Mouse (Mus musculus): ENCODE measurements around the gene 2610528J11Rik. TPM values are rescaled to one million over a fixed set of nuclear protein-coding genes. Genes with fewer than 3 reads are reported as not detected.

The 2610528J11Rik gene
- polyA plus RNA-seq, 1 experiment = not detected

DNA sequence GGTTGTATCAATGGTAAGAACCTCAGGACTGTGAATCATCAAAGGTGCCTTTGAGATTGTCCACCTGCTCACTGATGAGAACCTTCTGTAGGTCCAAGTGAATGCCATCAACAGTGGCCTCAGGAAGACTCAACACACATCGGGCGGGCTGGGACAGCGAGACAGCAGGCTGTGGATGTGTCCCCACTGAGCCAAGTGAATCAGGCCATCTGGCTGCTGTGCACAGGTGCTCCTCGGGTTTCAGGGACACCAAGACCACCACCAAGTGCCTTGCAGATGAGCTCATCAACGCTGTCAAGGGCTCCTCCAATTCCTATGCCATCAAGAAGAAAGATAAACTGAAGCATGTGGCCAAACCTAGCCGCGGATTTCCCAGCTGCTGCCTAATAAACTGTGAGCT is 4.6 kb upstream of the 2610528J11Rik start:
- Histone ChIP-seq H3ac (ENCODE audit: control insufficient read depth, insufficient read length, low read depth) (no peak overlapping the region), H3K36me3 (ENCODE audit: control insufficient read depth, insufficient read depth) (no peaks in the 10 kb centered on the region), H3K79me3 (ENCODE audit: low read depth) (no peaks in the 10 kb centered on the region), H3K27me3 (ENCODE audit: control insufficient read depth, insufficient read depth, insufficient read length) (peaks cover 63% of the 10 kb centered on the region), H3K79me2 (ENCODE audit: control insufficient read depth, insufficient read depth) (no peaks in the 10 kb centered on the region), H3K4me3 (ENCODE audit: insufficient read depth, poor library complexity, severe bottlenecking) (no peak overlapping the region)
- TF ChIP-seq MYOG (IDR thresholded peaks at IDR 0.05; ENCODE audit: control insufficient read depth, extremely low read depth, insufficient read length) (no peak), CEBPB (IDR thresholded peaks at IDR 0.05; ENCODE audit: low read depth) (no peak), FOSL1 (IDR thresholded peaks at IDR 0.05; ENCODE audit: insufficient read depth, low read length, poor library complexity, severe bottlenecking) (no peak), MAX (IDR thresholded peaks at IDR 0.05) (no peak), USF1 (IDR thresholded peaks at IDR 0.05; ENCODE audit: low read depth) (no peak), MYOD1 (IDR thresholded peaks at IDR 0.05; ENCODE audit: control insufficient read depth, insufficient read length, low read depth) (no peak), CTCF (IDR thresholded peaks at IDR 0.05; ENCODE audit: control insufficient read depth, insufficient read depth, insufficient read length) (no peak)

DNA sequence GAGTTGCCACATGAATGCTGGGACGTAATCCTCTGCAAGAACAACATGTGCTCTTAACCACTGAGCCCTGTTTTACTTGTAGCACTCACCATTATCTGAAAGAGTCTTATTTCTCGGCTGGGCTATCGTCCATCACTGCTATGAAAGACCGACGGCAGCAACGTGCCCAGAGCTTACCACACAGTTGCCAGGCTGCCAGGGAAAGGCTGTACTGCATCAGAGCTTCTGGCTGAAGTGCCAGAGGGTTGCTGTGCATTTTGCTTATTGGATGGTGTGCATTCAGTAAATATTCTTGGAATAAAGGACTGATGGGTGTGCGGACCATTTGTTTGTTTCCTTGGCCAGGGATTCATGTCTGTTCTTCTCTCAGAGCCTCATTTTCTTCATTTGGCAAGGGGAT is 2.8 kb upstream of the 2610528J11Rik start:
- Histone ChIP-seq H3K36me3 (ENCODE audit: control insufficient read depth, insufficient read depth) (no peaks in the 10 kb centered on the region), H3K79me3 (ENCODE audit: low read depth) (no peaks in the 10 kb centered on the region), H3ac (ENCODE audit: control insufficient read depth, insufficient read length, low read depth) (no peak overlapping the region), H3K27me3 (ENCODE audit: control insufficient read depth, insufficient read depth, insufficient read length) (peaks cover 68% of the 10 kb centered on the region), H3K79me2 (ENCODE audit: control insufficient read depth, insufficient read depth) (no peaks in the 10 kb centered on the region), H3K4me3 (ENCODE audit: insufficient read depth, poor library complexity, severe bottlenecking) (no peak overlapping the region)
- TF ChIP-seq FOSL1 (IDR thresholded peaks at IDR 0.05; ENCODE audit: insufficient read depth, low read length, poor library complexity, severe bottlenecking) (no peak), MAX (IDR thresholded peaks at IDR 0.05) (no peak), CTCF (IDR thresholded peaks at IDR 0.05; ENCODE audit: control insufficient read depth, insufficient read depth, insufficient read length) (no peak), CEBPB (IDR thresholded peaks at IDR 0.05; ENCODE audit: low read depth) (no peak), MYOG (IDR thresholded peaks at IDR 0.05; ENCODE audit: control insufficient read depth, extremely low read depth, insufficient read length) (no peak), MYOD1 (IDR thresholded peaks at IDR 0.05; ENCODE audit: control insufficient read depth, insufficient read length, low read depth) (no peak), USF1 (IDR thresholded peaks at IDR 0.05; ENCODE audit: low read depth) (no peak)

- peaks cover 68% of the 10 kb centered on the region for H3K27me3 ChIP-seq (ENCODE audit: control insufficient read depth, insufficient read depth, insufficient read length)
- TF ChIP-seq MYOD1 (IDR thresholded peaks at IDR 0.05; ENCODE audit: control insufficient read depth, insufficient read length, low read depth) = no peak
- TF ChIP-seq MAX (IDR thresholded peaks at IDR 0.05) = no peak
- TF ChIP-seq CEBPB (IDR thresholded peaks at IDR 0.05; ENCODE audit: low read depth) = no peak
- TF ChIP-seq USF1 (IDR thresholded peaks at IDR 0.05; ENCODE audit: low read depth) = no peak
- TF ChIP-seq FOSL1 (IDR thresholded peaks at IDR 0.05; ENCODE audit: insufficient read depth, low read length, poor library complexity, severe bottlenecking) = no peak
- TF ChIP-seq CTCF (IDR thresholded peaks at IDR 0.05; ENCODE audit: control insufficient read depth, insufficient read depth, insufficient read length) = no peak
- no peak for TF ChIP-seq MYOG (IDR thresholded peaks at IDR 0.05; ENCODE audit: control insufficient read depth, extremely low read depth, insufficient read length)
Measured at GRCm38 (mm10) chr4:118525779-118526178, 1.0 kb upstream of the 2610528J11Rik start.

DNA sequence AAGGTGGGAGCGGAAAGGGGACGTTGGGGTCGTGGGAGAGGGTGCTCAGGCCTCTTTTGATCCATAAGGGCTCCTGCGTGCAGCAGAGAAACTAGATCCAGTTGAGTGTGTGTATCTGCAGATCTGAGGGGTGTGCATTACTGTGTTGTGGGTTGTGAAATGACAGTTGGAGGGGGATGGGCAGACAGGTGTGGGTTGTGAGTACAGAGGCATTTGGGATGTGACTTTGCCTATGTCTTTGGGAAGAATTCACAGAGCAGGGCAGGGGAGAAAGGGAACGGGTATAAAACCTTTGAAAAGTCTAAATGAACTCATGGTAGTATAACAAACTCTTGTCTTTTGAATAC is 509 bp downstream of the 2610528J11Rik start:
- no peak overlapping the region for H3K4me3 ChIP-seq (ENCODE audit: insufficient read depth, poor library complexity, severe bottlenecking)
- no peaks in the 10 kb centered on the region for H3K79me2 ChIP-seq (ENCODE audit: control insufficient read depth, insufficient read depth)
- H3K36me3 ChIP-seq (ENCODE audit: control insufficient read depth, insufficient read depth) = no peaks in the 10 kb centered on the region
- H3K79me3 ChIP-seq (ENCODE audit: low read depth) = no peaks in the 10 kb centered on the region
- peaks cover 62% of the 10 kb centered on the region for H3K27me3 ChIP-seq (ENCODE audit: control insufficient read depth, insufficient read depth, insufficient read length)
- H3ac ChIP-seq (ENCODE audit: control insufficient read depth, insufficient read length, low read depth) = no peak overlapping the region
- no peak for TF ChIP-seq CTCF (IDR thresholded peaks at IDR 0.05; ENCODE audit: control insufficient read depth, insufficient read depth, insufficient read length)
- no peak for TF ChIP-seq MAX (IDR thresholded peaks at IDR 0.05)
- no peak for TF ChIP-seq MYOG (IDR thresholded peaks at IDR 0.05; ENCODE audit: control insufficient read depth, extremely low read depth, insufficient read length)
- TF ChIP-seq CEBPB (IDR thresholded peaks at IDR 0.05; ENCODE audit: low read depth) = no peak
- TF ChIP-seq MYOD1 (IDR thresholded peaks at IDR 0.05; ENCODE audit: control insufficient read depth, insufficient read length, low read depth) = no peak
- TF ChIP-seq USF1 (IDR thresholded peaks at IDR 0.05; ENCODE audit: low read depth) = no peak
- TF ChIP-seq FOSL1 (IDR thresholded peaks at IDR 0.05; ENCODE audit: insufficient read depth, low read length, poor library complexity, severe bottlenecking) = no peak

More at GRCm38 (mm10) chr4:118525779-118526178, 1.0 kb upstream of the 2610528J11Rik start:
- Histone ChIP-seq H3K4me3 (ENCODE audit: insufficient read depth, poor library complexity, severe bottlenecking) (no peak overlapping the region), H3ac (ENCODE audit: control insufficient read depth, insufficient read length, low read depth) (no peak overlapping the region), H3K79me2 (ENCODE audit: control insufficient read depth, insufficient read depth) (no peaks in the 10 kb centered on the region), H3K79me3 (ENCODE audit: low read depth) (no peaks in the 10 kb centered on the region), H3K36me3 (ENCODE audit: control insufficient read depth, insufficient read depth) (no peaks in the 10 kb centered on the region)

DNA sequence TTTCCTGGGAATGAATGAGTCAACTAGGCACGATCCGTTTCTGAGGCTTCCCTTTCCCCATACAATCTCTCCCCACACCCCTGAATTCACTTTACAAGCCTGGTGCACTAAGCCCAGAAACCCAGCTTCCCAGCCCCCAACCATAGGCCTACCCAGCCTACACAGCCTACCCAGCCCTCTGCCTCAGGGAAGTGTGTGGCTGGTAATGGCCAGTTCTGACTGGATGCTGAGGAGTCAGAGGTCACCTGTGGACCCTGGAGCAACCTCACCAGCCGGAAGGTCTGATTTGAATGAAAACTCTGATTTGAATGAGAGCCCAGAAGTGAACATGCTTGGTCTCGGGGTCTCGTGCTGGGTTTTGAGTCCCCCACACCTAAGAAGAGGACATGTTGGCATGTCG is 921 bp downstream of the 2610528J11Rik start:
- peaks cover 61% of the 10 kb centered on the region for H3K27me3 ChIP-seq (ENCODE audit: control insufficient read depth, insufficient read depth, insufficient read length)
- no peak overlapping the region for H3ac ChIP-seq (ENCODE audit: control insufficient read depth, insufficient read length, low read depth)
- no peak for TF ChIP-seq FOSL1 (IDR thresholded peaks at IDR 0.05; ENCODE audit: insufficient read depth, low read length, poor library complexity, severe bottlenecking)
- TF ChIP-seq MAX (IDR thresholded peaks at IDR 0.05) = no peak
- no peak for TF ChIP-seq CTCF (IDR thresholded peaks at IDR 0.05; ENCODE audit: control insufficient read depth, insufficient read depth, insufficient read length)
- TF ChIP-seq MYOD1 (IDR thresholded peaks at IDR 0.05; ENCODE audit: control insufficient read depth, insufficient read length, low read depth) = no peak
- TF ChIP-seq MYOG (IDR thresholded peaks at IDR 0.05; ENCODE audit: control insufficient read depth, extremely low read depth, insufficient read length) = no peak
- no peak for TF ChIP-seq USF1 (IDR thresholded peaks at IDR 0.05; ENCODE audit: low read depth)
- no peaks in the 10 kb centered on the region for H3K36me3 ChIP-seq (ENCODE audit: control insufficient read depth, insufficient read depth)
- no peaks in the 10 kb centered on the region for H3K79me3 ChIP-seq (ENCODE audit: low read depth)
- no peaks in the 10 kb centered on the region for H3K79me2 ChIP-seq (ENCODE audit: control insufficient read depth, insufficient read depth)
- no peak overlapping the region for H3K4me3 ChIP-seq (ENCODE audit: insufficient read depth, poor library complexity, severe bottlenecking)

GRCm38 (mm10) chr4:118532663-118533062 is 5.9 kb downstream of the 2610528J11Rik start:
- H3K27me3 ChIP-seq (ENCODE audit: control insufficient read depth, insufficient read depth, insufficient read length) = peaks cover 41% of the 10 kb centered on the region
- no peaks in the 10 kb centered on the region for H3K79me2 ChIP-seq (ENCODE audit: control insufficient read depth, insufficient read depth)
- no peaks in the 10 kb centered on the region for H3K36me3 ChIP-seq (ENCODE audit: control insufficient read depth, insufficient read depth)
- no peak overlapping the region for H3K4me3 ChIP-seq (ENCODE audit: insufficient read depth, poor library complexity, severe bottlenecking)
- TF ChIP-seq CEBPB (IDR thresholded peaks at IDR 0.05; ENCODE audit: low read depth) (no peak), CTCF (IDR thresholded peaks at IDR 0.05; ENCODE audit: control insufficient read depth, insufficient read depth, insufficient read length) (no peak), FOSL1 (IDR thresholded peaks at IDR 0.05; ENCODE audit: insufficient read depth, low read length, poor library complexity, severe bottlenecking) (no peak), MYOD1 (IDR thresholded peaks at IDR 0.05; ENCODE audit: control insufficient read depth, insufficient read length, low read depth) (no peak), MYOG (IDR thresholded peaks at IDR 0.05; ENCODE audit: control insufficient read depth, extremely low read depth, insufficient read length) (no peak), USF1 (IDR thresholded peaks at IDR 0.05; ENCODE audit: low read depth) (no peak), MAX (IDR thresholded peaks at IDR 0.05) (no peak)
- H3K79me3 ChIP-seq (ENCODE audit: low read depth) = no peaks in the 10 kb centered on the region
- no peak overlapping the region for H3ac ChIP-seq (ENCODE audit: control insufficient read depth, insufficient read length, low read depth)
